Mouse (Mus musculus): ENCODE results near the gene Sp3.

GRCm38 (mm10) chr2:72906745-72907144 lies 73.5 kb downstream of the Sp3 start:
- no peak for TF ChIP-seq CTCF (IDR thresholded peaks at IDR 0.05; ENCODE audit: insufficient read depth, low read depth, low read length)
- TF ChIP-seq POLR2A (IDR thresholded peaks at IDR 0.05; ENCODE audit: insufficient read depth, low read depth, low read length), result no peak

All from olfactory bulb, adult 2 months (tissue).